Mouse (Mus musculus): ENCODE data around the gene Celsr1.

DNA sequence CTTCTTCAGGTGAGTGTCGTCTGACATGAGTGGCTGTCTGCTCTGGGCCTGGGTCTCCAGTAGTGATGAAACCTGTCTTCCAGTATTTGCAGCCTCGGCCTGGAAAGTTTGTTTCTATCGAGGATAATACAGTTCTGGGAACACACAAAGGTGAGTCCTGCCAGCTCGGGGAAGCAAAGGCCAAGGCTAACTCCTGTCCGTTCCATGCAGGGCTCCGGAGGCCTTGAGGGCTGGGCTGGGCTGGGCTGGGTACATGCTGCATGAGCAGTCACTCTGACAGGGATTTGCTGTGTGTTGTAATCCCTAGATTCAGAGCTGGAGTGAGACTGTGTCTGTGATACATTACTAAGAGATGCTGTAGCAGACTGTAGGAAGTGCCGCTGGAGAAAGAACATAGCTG lies 139.7 kb downstream of the Celsr1 start:
- TF ChIP-seq CTCF (IDR thresholded peaks at IDR 0.05; ENCODE audit: borderline replicate concordance, control insufficient read depth, extremely low read depth, insufficient read depth, low read length, poor library complexity) (no peak), POLR2A (IDR thresholded peaks at IDR 0.05; ENCODE audit: control insufficient read depth, extremely low read depth, insufficient read depth, low read length, poor library complexity) (no peak)
